Mouse (Mus musculus) liver, embryonic 16.5 days (tissue): ENCODE results near the gene Scrg1. TPM values are rescaled to one million over a fixed set of nuclear protein-coding genes. Genes with fewer than 3 reads are reported as not detected.
"Not testable (repeated sequence)": the region's sequence is repeated elsewhere in the genome, so short reads cannot be mapped to it uniquely, and the experiment has no call there.

Experiments used
- ATAC-seq: fragments of 200-750 bp; cut with Nextera tagmentation; 2 replicates; pipeline ENCODE4 v1.8.0; 2017; ENCODE audit warnings: low read depth, mild to moderate bottlenecking, moderate number of reproducible peaks, moderate library complexity
- H3K27ac ChIP-seq: fragments of 300-500 bp; sonication (generic); 2 replicates; pipeline ENCODE4 v1.5.1; 2014; ENCODE audit warnings: mild to moderate bottlenecking, low read length
- H3K27me3 ChIP-seq: fragments of 300-500 bp; sonication (generic); 2 replicates; pipeline ENCODE4 v1.6.1; 2014; ENCODE audit warnings: low read depth, low read length, mixed read lengths; ENCODE audit not compliant: control insufficient read depth, insufficient read depth
- H3K36me3 ChIP-seq: fragments of 300-500 bp; sonication (generic); 2 replicates; pipeline ENCODE4 v1.6.1; 2014; ENCODE audit warnings: mild to moderate bottlenecking; ENCODE audit not compliant: control insufficient read depth, insufficient read depth
- H3K4me1 ChIP-seq: fragments of 300-500 bp; sonication (generic); 2 replicates; pipeline ENCODE4 v1.6.1; 2014; ENCODE audit warnings: low read depth, low read length, mixed read lengths; ENCODE audit not compliant: control insufficient read depth
- H3K4me2 ChIP-seq: fragments of 300-500 bp; sonication (generic); 2 replicates; pipeline ENCODE4 v1.6.1; 2014; ENCODE audit warnings: low read depth, low read length, mixed read lengths
- H3K4me3 ChIP-seq: fragments of 300-500 bp; sonication (generic); 2 replicates; pipeline ENCODE4 v1.5.1; 2014; ENCODE audit warnings: low read depth, mild to moderate bottlenecking, low read length
- H3K9ac ChIP-seq: fragments of 300-500 bp; sonication (generic); 2 replicates; pipeline ENCODE4 v1.6.1; 2014; ENCODE audit warnings: low read depth, low read length
- H3K9me3 ChIP-seq: fragments of 300-500 bp; sonication (generic); replicated peaks from 2 replicates; pipeline ENCODE4 v1.6.1; 2016; ENCODE audit warnings: low read length; ENCODE audit not compliant: control insufficient read depth
- WGBS: fragments of 180-500 bp; shearing (Covaris S2); extraction: QIAGEN DNeasy Blood & Tissue Kit; methylation state at CpG from one replicate; pipeline ENCODE4 v1.1.7; 2014; ENCODE audit not compliant: insufficient replicate concordance; 5-methylcytosine and 5-hydroxymethylcytosine counted together
- polyA plus RNA-seq: library from polyadenylated mRNA; unstranded; fragments of >200 nt; fragmentation: Nextera tagmentation; extraction: Ambion mirVana; gene quantifications from 2 replicates; pipeline ENCODE4 v1.2.1, GENCODE M21; 2015

Gene Scrg1
- polyA plus RNA-seq, 1 experiment from 2014 or later = 0.54 TPM

GRCm38 (mm10) chr8:57443289-57443688 lies 12.4 kb upstream of the Scrg1 start:
- Histone ChIP-seq H3K27ac (no peak overlapping the region), H3K4me2 (no peak overlapping the region), H3K36me3 (no peaks in the 10 kb centered on the region), H3K9ac (no peak overlapping the region), H3K4me1 (no peaks in the 10 kb centered on the region), H3K27me3 (no peaks in the 10 kb centered on the region), H3K9me3 (no peaks in the 10 kb centered on the region), H3K4me3 (no peak overlapping the region)
- 41% methylated on average over 4 of the region's 4 CpGs for WGBS
- ATAC-seq = no peak

GRCm38 (mm10) chr8:57445901-57446300 lies 9.8 kb upstream of the Scrg1 start:
- not testable (repeated sequence) for H3K27ac ChIP-seq, H3K4me1 ChIP-seq, H3K36me3 ChIP-seq, H3K4me3 ChIP-seq, H3K4me2 ChIP-seq, H3K27me3 ChIP-seq, H3K9me3 ChIP-seq, H3K9ac ChIP-seq, ATAC-seq
- 56% methylated on average over 5 of the region's 5 CpGs for WGBS

GRCm38 (mm10) chr8:57450726-57451125 lies 5.0 kb upstream of the Scrg1 start:
- no peaks in the 10 kb centered on the region for H3K36me3 ChIP-seq
- no peak overlapping the region for H3K4me3 ChIP-seq
- H3K9me3 ChIP-seq = no peaks in the 10 kb centered on the region
- H3K4me2 ChIP-seq = no peak overlapping the region
- H3K9ac ChIP-seq = no peak overlapping the region
- WGBS = 64% methylated on average over 7 of the region's 7 CpGs
- H3K27me3 ChIP-seq = no peaks in the 10 kb centered on the region
- no peak overlapping the region for H3K27ac ChIP-seq
- no peak for ATAC-seq
- H3K4me1 ChIP-seq = no peaks in the 10 kb centered on the region

GRCm38 (mm10) chr8:57451896-57452295 lies 3.8 kb upstream of the Scrg1 start:
- Histone ChIP-seq H3K4me3 (no peak overlapping the region), H3K9ac (no peak overlapping the region), H3K36me3 (no peaks in the 10 kb centered on the region), H3K27ac (no peak overlapping the region), H3K9me3 (no peaks in the 10 kb centered on the region), H3K4me2 (no peak overlapping the region), H3K4me1 (no peaks in the 10 kb centered on the region), H3K27me3 (no peaks in the 10 kb centered on the region)
- no peak for ATAC-seq
- WGBS = 78% methylated on average over 4 of the region's 4 CpGs

GRCm38 (mm10) chr8:57453361-57453760 lies 2.4 kb upstream of the Scrg1 start:
- H3K4me1 ChIP-seq = no peaks in the 10 kb centered on the region
- no peak overlapping the region for H3K27ac ChIP-seq
- no peak overlapping the region for H3K4me2 ChIP-seq
- no peaks in the 10 kb centered on the region for H3K9me3 ChIP-seq
- no peak overlapping the region for H3K9ac ChIP-seq
- WGBS = 62% methylated on average over 2 of the region's 2 CpGs
- no peak for ATAC-seq
- H3K4me3 ChIP-seq = no peak overlapping the region
- H3K36me3 ChIP-seq = no peaks in the 10 kb centered on the region
- no peaks in the 10 kb centered on the region for H3K27me3 ChIP-seq

GRCm38 (mm10) chr8:57457152-57457551 lies 1.4 kb downstream of the Scrg1 start:
- no peak overlapping the region for H3K4me3 ChIP-seq

GRCm38 (mm10) chr8:57457942-57458341 lies 2.2 kb downstream of the Scrg1 start:
- WGBS = 60% methylated on average over 3 of the region's 3 CpGs
- no peak overlapping the region for H3K27ac ChIP-seq
- no peaks in the 10 kb centered on the region for H3K27me3 ChIP-seq

More at GRCm38 (mm10) chr8:57457152-57457551, 1.4 kb downstream of the Scrg1 start:
- 75% methylated on average over 6 of the region's 6 CpGs for WGBS
- Histone ChIP-seq H3K9ac (no peak overlapping the region), H3K27me3 (no peaks in the 10 kb centered on the region), H3K9me3 (no peaks in the 10 kb centered on the region), H3K36me3 (no peaks in the 10 kb centered on the region), H3K27ac (no peak overlapping the region), H3K4me2 (no peak overlapping the region), H3K4me1 (no peaks in the 10 kb centered on the region)
- ATAC-seq = no peak

GRCm38 (mm10) chr8:57462839-57463238 lies 7.1 kb downstream of the Scrg1 start:
- Histone ChIP-seq H3K9ac (no peak overlapping the region), H3K4me1 (no peaks in the 10 kb centered on the region), H3K27me3 (no peaks in the 10 kb centered on the region), H3K9me3 (no peaks in the 10 kb centered on the region), H3K27ac (no peak overlapping the region), H3K4me3 (no peak overlapping the region), H3K36me3 (no peaks in the 10 kb centered on the region), H3K4me2 (no peak overlapping the region)
- 6% methylated on average over 1 of the region's 1 CpGs for WGBS
- ATAC-seq = no peak

More at GRCm38 (mm10) chr8:57457942-57458341, 2.2 kb downstream of the Scrg1 start:
- Histone ChIP-seq H3K36me3 (no peaks in the 10 kb centered on the region), H3K4me2 (no peak overlapping the region), H3K9ac (no peak overlapping the region), H3K4me1 (no peaks in the 10 kb centered on the region), H3K9me3 (no peaks in the 10 kb centered on the region), H3K4me3 (no peak overlapping the region)
- ATAC-seq = no peak

- Histone ChIP-seq H3K27ac (no peak overlapping the region), H3K4me3 (no peak overlapping the region), H3K4me2 (no peak overlapping the region), H3K27me3 (no peaks in the 10 kb centered on the region), H3K9ac (no peak overlapping the region), H3K9me3 (no peaks in the 10 kb centered on the region), H3K36me3 (no peaks in the 10 kb centered on the region), H3K4me1 (no peaks in the 10 kb centered on the region)
- no peak for ATAC-seq
- WGBS = 64% methylated on average over 3 of the region's 3 CpGs
Observed at GRCm38 (mm10) chr8:57463757-57464156, 8.0 kb downstream of the Scrg1 start.
